Mouse (Mus musculus) embryonic stem cell, embryonic (primary cell): Measurements from ENCODE around the gene Chrm1.

Experiments
- CTCF ChIA-PET, 4 experiments: fragments of 300-600 bp in 2 of 4; fragments of 350-600 bp in 2 of 4; sonication (Branson Sonifier 250); formaldehyde crosslinking; loops; one replicate each; lab custom pipeline; 2022; ENCODE audit warnings: inconsistent platforms in 2 of 4; lab: Charles Lee
- POLR2A ChIA-PET, 4 experiments: fragments of 300-600 bp in 2 of 4; fragments of 350-600 bp in 2 of 4; sonication (Branson Sonifier 250); formaldehyde crosslinking; loops; one replicate each; lab custom pipeline; 2022; ENCODE audit warnings: antibody characterized with exemption in 4 of 4, inconsistent platforms in 1 of 4; lab: Charles Lee

Chrm1 gene

DNA sequence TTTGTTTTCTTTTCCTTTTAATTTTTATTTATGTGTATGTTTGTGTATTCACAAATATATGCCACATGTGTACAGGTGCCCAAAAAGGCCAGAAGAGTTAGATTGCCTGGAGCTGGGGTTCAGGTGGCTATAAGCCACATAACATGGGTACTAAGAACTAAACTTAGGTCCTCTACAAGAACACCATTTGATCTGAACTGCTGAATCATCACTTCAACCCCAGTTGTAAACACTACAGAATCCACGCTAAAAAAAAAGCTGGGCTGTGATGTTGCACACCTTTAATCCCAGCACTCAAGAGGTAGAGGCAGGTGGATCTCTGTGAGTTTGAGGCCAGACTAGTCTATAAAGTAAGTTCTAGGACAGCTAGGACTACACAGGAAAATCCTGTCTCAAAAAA is 57.8 kb downstream of the Chrm1 start:
- ChIA-PET CTCF (interaction anchor here in 3 of 4 experiments (0.6 to 2.7 kb wide), 3 partner anchors 8 to 95 kb away, joined by 4 to 39 read pairs (median 7); no protein-coding TSS in a partner anchor), POLR2A (interaction anchor here (0.7 to 31.6 kb wide), 34 partner anchors 0 to 1157 kb away, joined by 3 to 1732 read pairs (median 14); partner anchors contain the start of genes 1700092M07Rik (in 3 of the 4), Nxf1 (in 3 of the 4), Stx5a (in 3 of the 4) and 1810009A15Rik (in 2 of the 4))

DNA sequence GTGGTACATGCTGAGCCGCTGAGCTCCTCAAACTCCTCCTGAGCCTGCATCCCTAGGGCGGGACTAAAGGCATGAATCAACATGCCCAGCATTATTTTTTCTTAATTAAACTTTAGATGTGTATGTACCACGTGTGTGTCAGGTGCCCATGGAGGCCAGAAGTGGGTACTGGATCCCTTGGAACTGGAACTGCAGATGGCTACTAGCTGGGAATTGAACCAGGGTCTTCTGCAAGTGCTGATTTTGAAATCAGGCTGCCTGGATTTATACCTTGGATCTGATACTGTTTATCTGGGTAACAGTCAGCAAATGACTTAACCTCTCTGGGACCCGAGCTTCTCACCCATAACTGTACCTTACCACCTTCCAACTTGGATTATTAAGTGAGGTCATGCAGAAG is 58.4 kb downstream of the Chrm1 start:
- POLR2A ChIA-PET: interaction anchor here (0.6 to 31.6 kb wide), 72 partner anchors 0 to 1946 kb away, joined by 3 to 1732 read pairs (median 7); partner anchors contain the start of genes 1700092M07Rik (in 3 of the 4), Nxf1 (in 3 of the 4), Stx5a (in 3 of the 4) and 1810009A15Rik (in 2 of the 4)
- CTCF ChIA-PET: interaction anchor here in 3 of 4 experiments (0.5 to 2.7 kb wide), 4 partner anchors 8 to 39 kb away, joined by 5 to 39 read pairs (median 7); no protein-coding TSS in a partner anchor

DNA sequence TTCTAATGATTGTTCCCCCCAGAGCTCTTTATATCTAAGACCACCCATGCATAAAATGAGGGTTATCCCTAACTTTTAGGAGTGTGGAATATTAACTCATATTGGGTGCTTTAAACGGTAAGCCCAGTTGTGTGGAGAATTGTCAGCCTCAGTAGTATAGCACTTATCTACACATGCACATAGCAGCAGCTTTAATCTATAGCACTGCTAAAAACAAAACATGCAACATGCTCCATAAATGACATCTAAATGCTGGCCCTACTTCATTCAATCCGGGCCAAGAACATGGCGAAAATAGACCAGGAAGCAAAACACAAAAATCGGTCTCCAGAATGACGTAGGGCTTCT is 58.9 kb downstream of the Chrm1 start:
- ChIA-PET CTCF (interaction anchor here (0.6 to 2.7 kb wide), 10 partner anchors 9 to 244 kb away, joined by 3 to 39 read pairs (median 4); partner anchors contain the start of genes Eef1g (in 1 of the 4) and Stx5a (in 1 of the 4)), POLR2A (interaction anchor here (0.6 to 31.6 kb wide), 253 partner anchors 1 to 1781 kb away, joined by 3 to 1732 read pairs (median 5); partner anchors contain the start of genes Zbtb3 (in 4 of the 4), 1700092M07Rik (in 3 of the 4), AC129217.1 (in 3 of the 4) and B3gat3 (in 3 of the 4))

DNA sequence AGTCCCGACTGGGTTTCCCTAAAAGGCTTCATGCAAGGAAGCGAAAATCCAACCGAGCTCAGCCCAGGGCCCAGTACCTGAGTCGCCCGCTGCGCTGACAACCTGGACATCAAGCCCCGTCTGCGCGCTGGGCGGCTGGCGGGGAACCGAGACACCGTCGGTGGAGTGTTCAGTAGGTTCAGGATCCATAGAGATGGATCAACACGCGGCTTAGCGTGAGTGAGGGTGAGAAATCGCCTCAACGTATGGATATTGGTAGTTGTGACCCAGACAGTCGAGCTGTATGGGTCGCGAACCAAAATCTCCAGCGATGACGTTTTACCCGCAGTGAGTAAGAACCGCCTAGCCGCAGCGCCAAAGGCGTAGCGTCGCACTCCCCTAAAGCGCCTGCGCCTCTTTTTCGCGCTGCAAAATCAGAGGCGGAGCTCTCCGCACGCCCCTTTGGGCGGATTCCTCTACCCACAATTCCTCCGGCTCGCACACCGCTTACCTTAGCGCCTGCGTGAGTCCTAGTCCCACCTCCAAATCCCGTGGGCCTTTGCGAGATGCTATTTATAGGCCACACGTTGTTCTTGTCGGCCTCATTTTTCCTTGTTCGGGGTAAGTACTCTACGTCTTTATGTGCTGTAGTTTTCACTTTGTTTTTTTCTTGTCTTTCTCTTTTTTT is 59.5 kb downstream of the Chrm1 start, which contains the start of gene Slc3a2:
Gene Slc3a2, minus strand, starts transcription at position 463 of the 667 bp plus-strand sequence.
- CTCF ChIA-PET: interaction anchor here (0.6 to 2.7 kb wide), 10 partner anchors 9 to 244 kb away, joined by 3 to 39 read pairs (median 4); partner anchors contain the start of genes Eef1g (in 1 of the 4) and Stx5a (in 1 of the 4)
- POLR2A ChIA-PET: interaction anchor here (0.6 to 31.6 kb wide), 284 partner anchors 1 to 1894 kb away, joined by 3 to 1732 read pairs (median 5); partner anchors contain the start of genes Zbtb3 (in 4 of the 4), 1700092M07Rik (in 3 of the 4), AC129217.1 (in 3 of the 4) and B3gat3 (in 3 of the 4)

DNA sequence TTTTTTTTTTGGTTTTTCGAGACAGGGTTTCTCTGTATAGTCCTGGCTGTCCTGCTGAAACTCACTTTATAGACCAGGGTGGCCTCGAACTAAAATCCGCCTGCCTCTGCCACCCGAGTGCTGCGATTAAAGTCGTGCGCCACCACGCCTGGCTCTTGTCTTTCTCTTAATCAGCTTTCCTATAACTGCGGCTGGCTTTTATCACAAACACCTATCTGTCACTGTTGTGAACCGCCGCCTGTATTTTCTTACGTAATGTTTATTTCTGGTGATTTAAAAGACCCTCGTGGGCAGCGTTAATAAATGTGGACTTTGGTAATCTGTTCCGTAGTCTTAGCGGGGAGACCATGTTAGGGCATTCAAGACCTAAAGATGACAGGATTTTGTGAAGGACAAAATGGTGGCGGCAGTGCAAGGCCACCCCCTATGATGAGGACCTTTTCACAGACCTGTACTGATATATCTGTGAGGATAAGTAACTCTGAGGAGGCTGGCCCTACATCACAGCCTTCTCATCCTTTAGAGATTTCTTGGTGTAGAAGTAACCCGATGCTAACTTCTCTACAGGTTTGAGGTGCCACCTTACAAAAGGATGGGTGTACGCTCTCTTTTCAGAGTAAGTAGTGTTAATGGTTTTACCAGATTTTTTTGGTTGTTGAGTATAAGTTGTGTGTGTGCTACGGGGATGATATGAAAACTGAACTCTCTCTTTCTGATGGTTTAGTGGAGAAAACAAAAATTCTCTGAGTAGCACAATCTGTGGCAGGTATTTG is 60.2 kb downstream of the Chrm1 start:
- ChIA-PET CTCF (interaction anchor here in 3 of 4 experiments (0.8 to 2.7 kb wide), 8 partner anchors 10 to 243 kb away, joined by 3 to 39 read pairs (median 4); partner anchors contain the start of genes Eef1g (in 1 of the 3) and Stx5a (in 1 of the 3)), POLR2A (interaction anchor here (0.6 to 31.6 kb wide), 228 partner anchors 2 to 1893 kb away, joined by 3 to 1732 read pairs (median 6); partner anchors contain the start of genes 1700092M07Rik (in 3 of the 4), Eef1g (in 3 of the 4), Ganab (in 3 of the 4) and Gng3 (in 3 of the 4))

DNA sequence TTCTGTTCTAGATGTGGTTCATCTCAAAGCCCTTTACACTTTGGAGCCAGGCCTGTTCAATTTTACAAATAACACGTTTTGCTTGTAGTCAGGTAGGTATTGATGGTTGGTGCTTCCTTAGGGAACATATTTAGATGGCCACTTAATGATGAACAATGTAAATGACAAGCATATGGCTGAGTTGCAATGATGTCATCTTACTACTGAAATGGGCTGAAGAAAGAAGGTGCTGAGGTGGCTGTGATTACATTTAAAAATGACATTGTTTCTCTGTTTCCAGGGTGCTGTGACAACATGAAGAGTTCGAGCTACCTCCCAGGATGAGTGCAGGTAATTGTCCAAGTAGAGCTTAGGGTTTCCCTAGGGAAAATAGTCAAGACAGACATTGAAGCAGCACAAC is 60.8 kb downstream of the Chrm1 start:
- ChIA-PET POLR2A (interaction anchor here (0.7 to 31.6 kb wide), 37 partner anchors 3 to 1666 kb away, joined by 3 to 1732 read pairs (median 13); partner anchors contain the start of genes Nxf1 (in 4 of the 4), 1700092M07Rik (in 3 of the 4), Stx5a (in 3 of the 4) and 1810009A15Rik (in 2 of the 4)), CTCF (no interaction called here)

DNA sequence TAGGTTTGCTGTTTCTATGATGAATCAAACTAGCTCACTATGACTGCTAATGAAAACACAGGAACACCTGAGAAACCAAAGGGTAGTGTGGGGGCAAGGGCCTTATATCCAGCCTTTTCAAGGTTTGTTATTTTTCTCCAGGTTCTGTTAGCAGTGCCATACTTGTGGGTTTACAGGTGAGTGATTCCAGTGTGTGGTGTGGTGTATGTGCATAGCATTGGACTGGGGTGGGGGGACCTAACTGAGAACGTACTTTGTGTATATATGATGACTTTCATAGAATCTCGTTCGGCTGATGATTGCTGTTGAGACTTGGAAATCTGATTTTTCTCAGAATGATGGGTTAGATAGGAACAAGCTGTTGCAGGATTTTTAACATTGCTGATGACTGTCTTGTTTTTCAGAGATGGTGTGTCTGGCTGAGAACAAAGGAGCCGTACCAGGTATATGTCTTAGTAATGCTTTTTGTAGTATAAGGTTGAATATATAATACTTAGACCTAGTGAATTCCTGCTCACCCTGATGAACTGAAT is 61.6 kb downstream of the Chrm1 start:
- CTCF ChIA-PET: no interaction called here
- POLR2A ChIA-PET: interaction anchor here (0.5 to 31.6 kb wide), 60 partner anchors 3 to 1356 kb away, joined by 3 to 1732 read pairs (median 9); partner anchors contain the start of genes 1700092M07Rik (in 4 of the 4), Nxf1 (in 4 of the 4), Stx5a (in 4 of the 4) and 1810009A15Rik (in 3 of the 4)

DNA sequence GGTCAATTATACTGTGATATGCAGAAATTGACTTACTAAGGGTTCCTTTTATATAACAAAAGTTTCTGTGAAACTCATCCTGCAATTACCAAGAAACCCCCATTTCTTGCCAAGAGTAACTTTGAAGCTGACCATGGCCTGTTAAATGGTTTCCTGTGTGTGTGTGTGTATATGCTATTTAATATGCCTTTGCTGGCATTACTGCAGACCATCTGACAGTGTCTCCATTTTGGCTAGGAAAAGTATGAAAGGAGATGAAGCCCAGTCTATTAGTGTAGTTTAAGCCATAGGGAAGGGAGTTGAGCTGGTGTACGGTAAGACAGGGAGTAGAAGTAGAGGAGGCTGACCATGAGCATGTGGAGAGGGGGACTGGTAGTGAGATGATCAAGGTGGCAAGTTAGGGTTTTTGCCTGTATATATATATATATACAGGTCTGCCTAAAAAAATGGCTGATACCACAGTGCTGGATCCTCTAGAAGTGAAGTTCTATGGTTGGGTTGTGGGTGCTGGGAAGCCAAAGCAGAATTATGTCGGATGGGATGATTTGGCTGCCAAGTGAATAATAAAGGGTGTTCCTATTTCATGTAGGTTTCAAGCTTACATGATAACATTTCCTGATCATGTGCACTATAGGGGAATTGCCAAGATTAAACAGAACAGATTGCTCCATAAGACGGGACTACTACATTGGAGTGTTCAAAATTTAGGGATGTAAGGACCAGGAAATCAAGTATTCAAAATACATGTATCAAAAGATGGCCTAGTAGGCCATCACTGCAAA is 63.2 kb downstream of the Chrm1 start:
- CTCF ChIA-PET: interaction anchor here in 1 of 4 experiments (0.7 to 2.6 kb wide), 2 partner anchors 9 kb away, joined by 3 to 21 read pairs; no protein-coding TSS in a partner anchor
- POLR2A ChIA-PET: interaction anchor here (0.6 to 31.6 kb wide), 65 partner anchors 5 to 1219 kb away, joined by 3 to 1732 read pairs (median 9); partner anchors contain the start of genes 1700092M07Rik (in 4 of the 4), Stx5a (in 4 of the 4), Taf6l (in 4 of the 4) and 1810009A15Rik (in 3 of the 4)

DNA sequence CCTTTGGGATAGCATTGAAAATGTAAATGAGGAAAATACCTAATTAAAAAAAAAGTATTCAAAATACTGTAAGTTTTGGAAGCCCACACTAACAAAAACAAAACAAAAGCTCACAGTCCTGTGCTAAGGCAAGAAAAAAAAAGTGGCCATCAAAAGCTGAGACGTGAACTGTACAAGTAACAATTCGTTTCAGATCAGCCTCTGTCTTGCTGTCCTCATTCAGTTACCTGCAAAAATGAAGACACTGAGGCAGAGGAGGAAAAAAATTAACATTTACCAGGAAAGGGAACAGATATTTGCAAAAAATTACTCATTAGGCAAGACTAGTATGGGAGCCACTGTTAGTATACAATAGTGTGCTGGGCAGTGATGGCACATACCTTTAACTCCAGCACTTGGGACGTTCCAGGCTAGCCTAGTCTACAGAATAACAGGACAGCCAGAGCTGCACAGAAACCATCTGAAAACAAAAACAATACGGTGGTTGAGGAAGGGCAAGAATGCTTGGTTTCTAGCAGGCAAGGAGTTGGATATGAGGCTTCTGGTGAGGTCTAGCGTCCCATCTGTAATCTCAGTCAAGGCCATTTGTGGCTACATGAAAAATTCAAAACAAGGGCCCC is 64.0 kb downstream of the Chrm1 start:
- CTCF ChIA-PET: interaction anchor here in 1 of 4 experiments (1.2 to 2.6 kb wide), 2 partner anchors 9 to 11 kb away, joined by 4 to 21 read pairs; no protein-coding TSS in a partner anchor

DNA sequence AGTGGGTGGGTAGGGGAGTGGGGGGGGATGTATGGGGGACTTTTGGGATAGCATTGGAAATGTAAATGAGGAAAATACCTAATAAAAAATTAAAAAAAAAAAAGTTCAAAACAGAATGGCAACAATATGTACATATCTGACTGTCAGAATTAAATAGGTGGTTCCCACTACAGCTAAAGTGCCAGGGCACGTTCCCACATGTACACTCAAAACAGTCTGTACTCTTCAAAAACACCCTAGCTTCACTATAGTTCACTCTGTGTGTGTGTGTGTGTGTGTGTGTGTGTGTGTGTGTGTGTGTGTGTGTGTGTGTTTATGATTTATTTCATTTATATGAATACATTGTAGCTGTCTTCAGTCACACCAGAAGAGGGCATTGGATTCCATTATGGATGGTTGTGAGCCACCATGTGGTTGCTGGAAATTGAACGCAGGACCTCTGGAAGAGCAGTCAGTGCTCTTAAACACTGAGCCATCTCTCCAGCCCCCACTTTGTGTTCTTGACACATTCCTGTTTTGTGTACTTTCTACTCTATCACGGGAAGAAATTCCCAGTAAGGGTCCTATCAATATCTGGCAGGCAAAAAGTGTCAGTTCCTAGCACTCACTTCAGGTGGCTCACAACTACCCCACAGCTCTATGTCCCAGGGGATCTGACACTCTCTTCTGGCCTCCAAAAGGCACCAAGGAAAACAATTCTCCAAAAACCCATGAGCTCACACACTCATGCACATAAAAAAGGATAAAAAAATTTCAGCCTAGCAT is 64.9 kb downstream of the Chrm1 start:
- ChIA-PET POLR2A (interaction anchor here (0.6 to 31.6 kb wide), 87 partner anchors 5 to 1402 kb away, joined by 3 to 1732 read pairs (median 5); partner anchors contain the start of genes 1700092M07Rik (in 4 of the 4), Stx5a (in 4 of the 4), Taf6l (in 4 of the 4) and Nxf1 (in 3 of the 4)), CTCF (interaction anchor here in 1 of 4 experiments (0.7 to 2.6 kb wide), 4 partner anchors 10 to 45 kb away, joined by 3 to 21 read pairs (median 4); no protein-coding TSS in a partner anchor)

More for the DNA sequence above, 64.0 kb downstream of the Chrm1 start:
- POLR2A ChIA-PET: interaction anchor here (0.6 to 31.6 kb wide), 81 partner anchors 6 to 1401 kb away, joined by 3 to 1732 read pairs (median 5); partner anchors contain the start of genes 1700092M07Rik (in 4 of the 4), Stx5a (in 4 of the 4), Taf6l (in 4 of the 4) and Tmem179b (in 4 of the 4)
